Mouse (Mus musculus) erythroblast, embryonic 14.5 days (primary cell): Measurements from ENCODE around the gene Dstn.
A peak's percentile ranks its signal among the peaks of the same experiment; 100 is the strongest.

Experiments used
- GATA1 ChIP-seq: IDR thresholded peaks from 2 replicates; pipeline ENCODE4 v1.6.1; 2012; ENCODE audit warnings: low read length, inconsistent platforms, mixed read lengths
- TAL1 ChIP-seq: IDR thresholded peaks from 3 replicates; pipeline ENCODE4 v1.6.1; 2012; ENCODE audit warnings: low read length, inconsistent platforms, mixed read lengths

DNA sequence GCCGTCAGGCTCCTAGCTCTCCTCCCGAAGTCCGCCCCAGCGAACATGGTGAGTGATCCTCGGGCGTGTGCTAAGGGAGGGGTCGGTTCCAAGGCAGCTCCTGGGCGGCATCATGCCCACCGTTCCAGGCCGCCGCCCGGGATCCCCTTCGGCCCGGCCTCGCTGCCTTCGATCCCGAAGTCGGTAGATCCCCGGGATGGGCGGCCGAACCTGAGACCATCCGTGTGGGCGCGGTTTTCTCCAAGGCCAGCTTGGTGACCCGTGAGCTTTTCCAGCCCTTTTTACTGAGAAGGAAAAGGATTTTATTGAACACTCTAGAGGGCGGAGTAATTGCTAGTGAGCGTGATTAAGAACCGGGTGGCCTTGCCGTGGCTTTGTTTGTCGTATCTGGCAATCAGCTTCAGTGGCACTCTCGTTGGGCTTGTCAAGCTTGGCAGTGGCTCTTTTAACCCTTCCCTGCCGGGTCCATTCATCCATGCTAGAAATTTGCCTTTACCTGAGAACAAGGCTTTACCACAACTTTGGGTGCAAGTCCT is 548 bp downstream of the Dstn start:
- TF ChIP-seq GATA1 (peak; percentile 50; the same call in 1 of the 2 replicates), TAL1 (no peak)
